Mouse (Mus musculus) embryonic stem cell, embryonic (primary cell): ENCODE data around the gene Pald1.

Source experiments
- CTCF ChIA-PET, 4 experiments: fragments of 300-600 bp in 2 of 4; fragments of 350-600 bp in 2 of 4; sonication (Branson Sonifier 250); formaldehyde crosslinking; loops; one replicate each; lab custom pipeline; 2022; ENCODE audit warnings: inconsistent platforms in 2 of 4; lab: Charles Lee
- POLR2A ChIA-PET, 4 experiments: fragments of 300-600 bp in 2 of 4; fragments of 350-600 bp in 2 of 4; sonication (Branson Sonifier 250); formaldehyde crosslinking; loops; one replicate each; lab custom pipeline; 2022; ENCODE audit warnings: antibody characterized with exemption in 4 of 4, inconsistent platforms in 1 of 4; lab: Charles Lee

The Pald1 gene

GRCm38 (mm10) chr10:61341045-61341444, 42.3 kb downstream of the Pald1 start:
- POLR2A ChIA-PET: interaction anchor here in 3 of 4 experiments (0.5 to 1.5 kb wide), 4 partner anchors 58 to 175 kb away, joined by 3 to 4 read pairs (median 4); no protein-coding TSS in a partner anchor
- CTCF ChIA-PET: interaction anchor here in 3 of 4 experiments (0.6 to 7.6 kb wide), 11 partner anchors 12 to 576 kb away, joined by 3 to 90 read pairs (median 4); no protein-coding TSS in a partner anchor

DNA sequence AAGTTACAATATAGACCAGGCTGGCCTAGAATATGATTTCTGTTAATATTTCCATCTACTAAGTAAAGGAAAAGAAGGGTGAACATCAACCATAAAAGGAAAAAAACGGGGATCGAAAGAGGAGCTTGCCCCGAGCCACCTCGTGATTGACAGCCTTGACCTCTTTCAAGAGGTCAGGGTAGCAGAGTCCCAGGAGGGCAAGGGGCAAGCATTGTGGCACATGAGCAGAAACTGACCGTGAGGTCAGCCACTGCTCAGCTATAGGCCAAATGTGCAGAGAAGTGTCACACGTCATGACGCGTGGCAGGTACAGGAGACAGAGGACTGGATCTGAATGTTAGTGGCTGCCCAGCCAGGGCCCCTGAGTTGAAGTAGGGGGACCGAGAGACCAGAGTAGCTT, 43.1 kb downstream of the Pald1 start:
- ChIA-PET CTCF (interaction anchor here (0.5 to 7.6 kb wide), 25 partner anchors 10 to 165 kb away, joined by 3 to 90 read pairs (median 5); partner anchors contain the start of gene Adamts14 (in 1 of the 4)), POLR2A (interaction anchor here (0.8 to 1.6 kb wide), 10 partner anchors 16 to 165 kb away, joined by 3 to 7 read pairs (median 4); no protein-coding TSS in a partner anchor)

DNA sequence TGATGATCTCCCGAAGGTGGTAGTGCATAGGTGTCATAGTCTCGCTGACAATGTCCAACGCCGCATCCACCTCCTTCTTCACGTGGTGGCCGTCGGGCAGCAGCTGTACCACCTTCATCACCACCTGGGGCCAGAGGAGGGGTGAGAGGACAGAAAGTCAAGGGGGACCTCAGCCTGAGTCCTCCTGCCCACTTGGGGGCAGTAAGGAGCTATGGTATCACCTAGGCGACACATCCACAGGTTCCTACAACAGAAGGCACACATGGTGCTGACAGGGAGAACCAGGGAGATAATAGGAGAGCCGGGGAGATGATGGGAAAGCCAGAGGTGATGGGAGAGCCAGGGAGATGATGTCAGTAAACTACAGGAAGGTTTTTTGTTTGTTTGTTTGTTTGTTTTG, 44.1 kb downstream of the Pald1 start:
- CTCF ChIA-PET: interaction anchor here (0.6 to 7.6 kb wide), 43 partner anchors 9 to 612 kb away, joined by 3 to 90 read pairs (median 3); partner anchors contain the start of genes Adamts14 (in 1 of the 4), Nodal (in 1 of the 4) and Pald1 (in 1 of the 4)
- POLR2A ChIA-PET: interaction anchor here (0.6 to 1.6 kb wide), 14 partner anchors 11 to 164 kb away, joined by 3 to 7 read pairs (median 4); no protein-coding TSS in a partner anchor

DNA sequence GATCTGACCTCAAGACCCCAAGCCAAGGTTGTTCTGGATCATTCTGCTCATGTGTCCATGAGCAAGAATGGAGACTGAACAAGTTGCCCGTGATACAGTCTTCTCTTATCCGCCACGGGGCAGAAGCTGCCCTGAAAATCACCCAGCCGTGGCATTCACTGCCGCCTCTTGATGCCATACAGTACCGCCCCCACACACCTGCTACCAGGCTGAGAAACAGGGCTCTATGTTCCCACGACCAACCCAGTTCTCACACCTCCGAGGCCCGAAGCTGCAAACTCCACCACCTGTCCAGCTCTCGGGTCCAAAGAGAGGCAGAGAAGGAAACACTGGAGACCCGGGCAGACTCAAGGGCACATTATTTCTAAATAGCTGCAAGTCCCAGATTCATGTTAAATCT, 45.7 kb downstream of the Pald1 start:
- POLR2A ChIA-PET: interaction anchor here in 3 of 4 experiments (0.6 to 4.1 kb wide), 14 partner anchors 10 to 697 kb away, joined by 3 to 26 read pairs (median 6); no protein-coding TSS in a partner anchor
- CTCF ChIA-PET: interaction anchor here (0.7 to 4.4 kb wide), 14 partner anchors 11 to 139 kb away, joined by 3 to 61 read pairs (median 15); partner anchors contain the start of genes Adamts14 (in 1 of the 4) and Nodal (in 1 of the 4)

DNA sequence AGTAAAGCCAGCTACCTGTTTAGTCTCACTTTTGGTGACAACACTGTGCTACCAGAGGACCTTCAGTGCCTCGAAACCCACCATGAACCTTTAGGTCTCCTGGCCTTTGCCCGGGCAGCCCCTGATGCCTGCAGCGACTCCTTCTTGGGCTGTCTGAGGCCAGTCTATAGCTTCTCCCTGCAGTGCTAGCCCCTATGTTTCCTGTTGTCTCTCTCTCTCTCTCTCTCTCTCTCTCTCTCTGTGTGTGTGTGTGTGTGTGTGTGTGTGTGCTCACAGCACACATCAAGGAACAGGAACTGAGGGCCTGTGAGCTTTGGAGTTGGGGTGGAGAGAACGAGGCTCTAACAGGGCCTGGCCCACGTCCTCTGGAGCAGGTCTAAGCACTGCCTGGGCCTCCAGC, 46.7 kb downstream of the Pald1 start:
- CTCF ChIA-PET: interaction anchor here (0.5 to 4.4 kb wide), 88 partner anchors 8 to 1995 kb away, joined by 3 to 61 read pairs (median 4); partner anchors contain the start of genes Nodal (in 2 of the 4), Adamts14 (in 1 of the 4), Lrrc20 (in 1 of the 4) and Ppa1 (in 1 of the 4)
- POLR2A ChIA-PET: interaction anchor here (0.6 to 4.1 kb wide), 49 partner anchors 9 to 313 kb away, joined by 3 to 26 read pairs (median 4); partner anchors contain the start of genes Nodal (in 1 of the 4) and Pald1 (in 1 of the 4)

DNA sequence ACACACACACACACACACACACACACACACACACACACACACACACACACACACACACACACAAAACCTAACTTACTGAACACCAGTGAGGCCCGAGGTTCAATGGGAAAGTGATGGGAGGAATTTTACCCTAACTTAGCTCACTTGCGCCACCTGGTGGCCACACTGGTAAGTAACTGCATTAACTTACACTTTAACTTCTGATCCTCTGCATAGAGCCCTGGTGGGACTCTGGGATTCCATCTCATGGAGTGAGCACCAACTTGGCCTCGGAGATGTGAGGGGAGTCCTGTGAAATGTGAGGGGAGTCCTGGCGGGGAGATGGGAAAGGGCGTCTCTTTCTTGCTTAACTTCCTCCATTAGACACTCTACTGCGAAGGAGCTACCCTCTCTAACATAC, 47.2 kb downstream of the Pald1 start:
- ChIA-PET CTCF (interaction anchor here (0.5 to 4.4 kb wide), 89 partner anchors 8 to 1994 kb away, joined by 3 to 61 read pairs (median 4); partner anchors contain the start of genes Nodal (in 2 of the 4), Adamts14 (in 1 of the 4), Lrrc20 (in 1 of the 4) and Pald1 (in 1 of the 4)), POLR2A (interaction anchor here (0.6 to 4.1 kb wide), 47 partner anchors 8 to 645 kb away, joined by 3 to 26 read pairs (median 4); partner anchors contain the start of genes Nodal (in 1 of the 4) and Pald1 (in 1 of the 4))

GRCm38 (mm10) chr10:61334545-61334944, 48.8 kb downstream of the Pald1 start:
- CTCF ChIA-PET: interaction anchor here (0.6 to 4.4 kb wide), 11 partner anchors 10 to 1215 kb away, joined by 3 to 61 read pairs (median 5); no protein-coding TSS in a partner anchor
- POLR2A ChIA-PET: interaction anchor here in 3 of 4 experiments (0.7 to 4.1 kb wide), 9 partner anchors 9 to 135 kb away, joined by 3 to 26 read pairs (median 3); no protein-coding TSS in a partner anchor

DNA sequence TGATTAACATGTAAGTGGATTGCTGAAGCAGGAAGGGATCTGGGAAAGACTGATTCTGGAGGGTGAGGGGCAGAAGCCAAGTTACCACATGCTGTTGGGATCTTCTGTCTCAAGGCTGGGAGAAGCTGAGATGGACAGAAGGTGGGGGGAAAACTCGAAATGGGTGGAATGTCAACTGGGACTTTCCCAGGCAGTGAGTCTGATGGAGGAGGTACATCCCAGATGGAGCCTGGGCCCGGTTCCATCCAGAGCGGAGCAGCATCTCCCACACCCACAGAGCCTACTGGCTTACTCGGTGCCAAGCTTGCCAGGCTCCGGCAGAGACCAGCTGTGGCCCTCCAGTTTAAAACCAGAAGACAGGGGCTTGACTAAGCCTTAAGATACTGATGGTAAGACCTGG, 52.3 kb downstream of the Pald1 start:
- POLR2A ChIA-PET: interaction anchor here in 3 of 4 experiments (0.6 to 1.1 kb wide), 7 partner anchors 10 to 495 kb away, joined by 3 to 5 read pairs (median 3); no protein-coding TSS in a partner anchor
- CTCF ChIA-PET: interaction anchor here in 3 of 4 experiments (0.6 to 2.2 kb wide), 6 partner anchors 8 to 132 kb away, joined by 3 to 10 read pairs (median 3); partner anchors contain the start of gene Eif4ebp2 (in 1 of the 3)

DNA sequence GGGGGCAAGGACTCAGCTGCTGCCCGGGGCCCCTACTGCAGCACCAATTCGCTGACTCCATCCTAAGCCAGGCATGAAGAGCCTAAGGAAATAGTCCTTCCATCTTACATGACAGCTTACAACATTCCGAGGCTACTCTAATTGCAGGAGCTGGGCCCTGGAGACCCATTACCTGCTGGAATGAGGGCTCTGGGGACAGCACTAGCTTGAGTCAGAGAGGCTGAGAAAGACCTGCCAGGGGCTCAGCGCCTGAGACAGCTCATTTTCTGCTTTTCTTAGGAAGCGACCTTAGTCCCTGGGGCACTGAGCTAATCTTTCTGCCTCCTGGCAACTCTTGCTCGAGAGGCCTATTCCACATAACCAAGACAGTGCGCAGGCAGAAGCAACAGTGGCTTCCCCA, 54.4 kb downstream of the Pald1 start:
- ChIA-PET POLR2A (interaction anchor here in 1 of 4 experiments (0.5 to 1.5 kb wide), 5 partner anchors 12 to 325 kb away, joined by 3 to 8 read pairs (median 4); no protein-coding TSS in a partner anchor), CTCF (interaction anchor here in 3 of 4 experiments (0.6 to 2.2 kb wide), 6 partner anchors 11 to 138 kb away, joined by 3 to 15 read pairs (median 6); no protein-coding TSS in a partner anchor)

DNA sequence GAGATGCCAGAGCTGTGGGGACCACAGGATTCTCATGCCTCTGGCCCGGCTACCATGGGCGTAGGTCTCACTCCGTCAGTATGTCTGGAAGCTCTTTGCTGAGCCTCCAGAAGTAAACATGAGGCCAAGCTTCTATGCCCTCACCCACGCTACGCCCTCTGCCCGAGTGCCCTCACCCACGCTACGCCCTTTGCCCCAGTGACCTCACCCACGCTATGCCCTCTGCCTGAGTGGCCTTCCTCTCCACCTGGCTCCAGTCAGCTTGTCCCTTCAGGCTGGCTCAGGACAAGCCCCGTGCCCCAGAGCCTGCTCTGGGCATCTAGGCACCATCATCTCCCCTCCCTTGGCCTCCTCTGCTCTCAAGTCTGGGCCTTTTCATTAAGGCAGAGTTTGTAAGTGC, 55.8 kb downstream of the Pald1 start:
- CTCF ChIA-PET: interaction anchor here (0.6 to 3.7 kb wide), 10 partner anchors 8 to 128 kb away, joined by 3 to 10 read pairs (median 6); no protein-coding TSS in a partner anchor

GRCm38 (mm10) chr10:61325782-61326328, 57.5 kb downstream of the Pald1 start:
- ChIA-PET POLR2A (interaction anchor here (0.7 to 3.9 kb wide), 17 partner anchors 9 to 127 kb away, joined by 3 to 26 read pairs (median 5); partner anchors contain the start of genes Adamts14 (in 1 of the 4) and Pald1 (in 1 of the 4)), CTCF (interaction anchor here in 3 of 4 experiments (0.6 to 3.7 kb wide), 17 partner anchors 8 to 129 kb away, joined by 3 to 10 read pairs (median 4); partner anchors contain the start of gene Nodal (in 2 of the 3))

More for the DNA sequence above, 55.8 kb downstream of the Pald1 start:
- POLR2A ChIA-PET: interaction anchor here (0.7 to 2.1 kb wide), 6 partner anchors 9 to 128 kb away, joined by 3 to 10 read pairs (median 5); no protein-coding TSS in a partner anchor

GRCm38 (mm10) chr10:61324717-61325116, 58.6 kb downstream of the Pald1 start:
- CTCF ChIA-PET: interaction anchor here in 3 of 4 experiments (1.0 to 3.7 kb wide), 8 partner anchors 11 to 125 kb away, joined by 3 to 9 read pairs (median 4); no protein-coding TSS in a partner anchor
- POLR2A ChIA-PET: interaction anchor here in 2 of 4 experiments (1.3 to 3.9 kb wide), 9 partner anchors 10 to 125 kb away, joined by 3 to 26 read pairs (median 5); partner anchors contain the start of gene Pald1 (in 1 of the 2)

DNA sequence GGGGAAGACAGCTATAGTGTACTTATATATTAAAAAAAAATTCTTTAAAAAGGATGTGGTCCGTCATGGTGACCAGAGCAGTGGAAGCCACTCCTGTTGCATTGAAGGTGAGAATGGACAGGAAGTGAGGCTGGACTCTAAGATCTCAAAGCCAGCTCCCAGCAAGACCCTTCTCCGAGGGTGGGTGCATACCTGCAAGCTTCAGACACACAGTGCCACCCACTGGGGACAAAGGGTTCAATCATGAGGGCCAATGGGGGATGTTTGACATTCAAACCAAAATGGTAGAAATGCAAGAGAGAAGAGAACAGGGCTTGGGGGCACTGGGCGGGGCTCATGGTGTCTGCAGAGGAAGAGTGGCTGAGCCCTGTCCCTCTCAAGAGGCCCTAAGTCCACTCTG, 64.8 kb downstream of the Pald1 start:
- POLR2A ChIA-PET: interaction anchor here in 3 of 4 experiments (0.7 to 1.8 kb wide), 9 partner anchors 11 to 119 kb away, joined by 3 to 7 read pairs (median 4); no protein-coding TSS in a partner anchor

GRCm38 (mm10) chr10:61315324-61315880, 67.9 kb downstream of the Pald1 start:
- ChIA-PET CTCF (no interaction called here), POLR2A (interaction anchor here in 2 of 4 experiments (0.5 to 1.1 kb wide), 2 partner anchors 100 to 564 kb away, joined by 3 read pairs; no protein-coding TSS in a partner anchor)

More for the DNA sequence above, 64.8 kb downstream of the Pald1 start:
- CTCF ChIA-PET: interaction anchor here (0.5 to 2.9 kb wide), 20 partner anchors 17 to 700 kb away, joined by 3 to 9 read pairs (median 4); partner anchors contain the start of genes Adamts14 (in 1 of the 4) and Sgpl1 (in 1 of the 4)

DNA sequence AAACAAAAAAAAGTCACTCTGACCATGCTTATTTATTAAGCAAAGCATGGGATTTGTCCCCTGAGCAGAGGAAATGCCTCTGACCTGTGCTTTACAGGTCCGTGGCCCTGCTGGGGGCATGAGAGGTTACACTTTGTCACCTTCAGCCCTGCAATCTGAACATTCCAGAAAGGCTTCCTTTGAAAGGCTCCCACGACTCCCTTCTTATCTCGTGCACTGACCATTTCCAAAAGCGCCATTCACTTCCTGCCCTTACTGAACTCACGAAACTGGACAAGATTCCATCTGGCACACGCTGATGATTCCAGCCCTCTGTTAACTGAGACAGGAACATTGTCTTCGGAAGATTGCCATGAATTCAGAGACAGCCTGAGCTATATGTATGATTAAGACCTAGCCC, 69.6 kb downstream of the Pald1 start:
- ChIA-PET POLR2A (no interaction called here), CTCF (interaction anchor here in 1 of 4 experiments (1.3 kb wide), 1 partner anchor 114 kb away, joined by 3 read pairs; no protein-coding TSS in a partner anchor)

GRCm38 (mm10) chr10:61312754-61313153, 70.6 kb downstream of the Pald1 start:
- POLR2A ChIA-PET: interaction anchor here in 3 of 4 experiments (0.6 to 1.3 kb wide), 7 partner anchors 9 to 1387 kb away, joined by 3 to 8 read pairs (median 3); partner anchors contain the start of gene Pald1 (in 1 of the 3)
- CTCF ChIA-PET: interaction anchor here in 2 of 4 experiments (0.5 to 1.4 kb wide), 3 partner anchors 27 to 127 kb away, joined by 3 to 20 read pairs (median 4); no protein-coding TSS in a partner anchor
